Mouse (Mus musculus) neural tube, embryonic 12.5 days (tissue): Measurements from ENCODE around the gene Ctsk. TPM values are rescaled to one million over a fixed set of nuclear protein-coding genes. Genes with fewer than 3 reads are reported as not detected.

Source experiments
- ATAC-seq: fragments of 200-750 bp; cut with Nextera tagmentation; 2 replicates; pipeline ENCODE4 v1.8.0; 2017; ENCODE audit warnings: low read depth, mild to moderate bottlenecking, moderate TSS enrichment, moderate library complexity; ENCODE audit not compliant: low FRiP score
- H3K27ac ChIP-seq: fragments of 300-500 bp; sonication (generic); 2 replicates; pipeline ENCODE4 v1.5.1; 2016
- H3K27me3 ChIP-seq: fragments of 300-500 bp; sonication (generic); replicated peaks from 2 replicates; pipeline ENCODE4 v1.6.1; 2016; ENCODE audit warnings: mild to moderate bottlenecking
- H3K36me3 ChIP-seq: fragments of 300-500 bp; sonication (generic); 2 replicates; pipeline ENCODE4 v1.6.1; 2016; ENCODE audit warnings: mild to moderate bottlenecking
- H3K4me1 ChIP-seq: fragments of 300-500 bp; sonication (generic); 2 replicates; pipeline ENCODE4 v1.6.1; 2016
- H3K4me2 ChIP-seq: fragments of 300-500 bp; sonication (generic); replicated peaks from 2 replicates; pipeline ENCODE4 v1.6.1; 2016; ENCODE audit warnings: mild to moderate bottlenecking
- H3K4me3 ChIP-seq: fragments of 300-500 bp; sonication (generic); 2 replicates; pipeline ENCODE4 v1.5.1; 2016
- H3K9ac ChIP-seq: fragments of 300-500 bp; sonication (generic); 2 replicates; pipeline ENCODE4 v1.6.1; 2016; ENCODE audit warnings: mild to moderate bottlenecking
- H3K9me3 ChIP-seq: fragments of 300-500 bp; sonication (generic); 2 replicates; pipeline ENCODE4 v1.6.1; 2016; ENCODE audit warnings: mild to moderate bottlenecking
- WGBS: fragments of 180-500 bp; shearing (Covaris S2); methylation state at CpG from one replicate; pipeline ENCODE4 v1.1.7; 2016; 5-methylcytosine and 5-hydroxymethylcytosine counted together
- polyA plus RNA-seq: library from polyadenylated mRNA; unstranded; fragments of >200 nt; fragmentation: Nextera tagmentation; extraction: Ambion mirVana; gene quantifications from 2 replicates; pipeline ENCODE4 v1.2.1, GENCODE M21; 2016

Ctsk gene
- 9.2 and 12.3 TPM in 2 replicates for polyA plus RNA-seq

DNA sequence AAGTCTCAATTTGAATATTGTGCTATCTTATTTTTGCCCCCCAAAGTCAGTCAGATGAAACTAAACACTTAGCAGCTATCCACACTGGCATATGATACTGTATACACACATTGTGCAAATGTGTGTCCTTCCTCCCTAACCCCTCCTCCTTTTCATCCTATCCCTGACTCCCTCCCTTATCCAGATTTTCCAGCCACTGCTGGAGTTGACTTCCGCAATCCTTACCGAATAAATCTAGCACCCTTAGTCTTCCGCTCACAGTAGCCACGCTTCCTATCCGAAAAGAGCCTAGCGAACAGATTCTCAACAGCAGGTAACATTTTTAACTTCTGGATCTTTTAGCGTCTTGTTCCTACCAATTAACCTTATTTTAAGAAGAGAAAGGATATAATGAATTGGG lies at the start of gene Ctsk:
Gene Ctsk, plus strand, starts transcription at position 233 of the 400 bp plus-strand sequence.
- Histone ChIP-seq H3K9ac (no peak within 1 kb of the TSS), H3K4me3 (no peak within 1 kb of the TSS), H3K4me1 (peaks cover 9% of the 10 kb centered on the region), H3K27ac (no peak within 1 kb of the TSS), H3K27me3 (no peaks in the 10 kb centered on the region), H3K4me2 (no peak within 1 kb of the TSS), H3K9me3 (no peaks in the 10 kb centered on the region), H3K36me3 (peaks cover 24% of the 10 kb centered on the region)
- no peak for ATAC-seq
- WGBS: 87% methylated on average over 7 of the region's 7 CpGs

DNA sequence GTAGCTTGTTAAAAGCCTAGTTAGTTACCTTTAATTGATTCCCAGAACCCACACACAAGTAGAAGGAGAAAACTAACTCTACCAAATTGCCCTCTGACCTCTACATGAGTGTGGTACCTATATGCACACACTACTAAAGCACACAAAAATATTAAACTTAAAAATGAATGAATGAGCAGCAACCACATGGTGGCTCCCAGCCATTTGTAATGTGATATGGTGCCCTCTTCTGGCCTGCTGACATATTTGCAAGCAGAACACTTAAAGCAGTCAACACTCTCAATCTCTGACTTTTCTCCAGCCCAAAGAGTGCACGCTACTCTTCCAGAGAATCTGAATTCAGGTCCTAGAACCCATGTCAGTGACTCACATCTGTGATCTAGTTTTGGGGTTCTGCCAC lies 48.6 kb upstream of the Ctsk start:
- Histone ChIP-seq H3K27me3 (no peaks in the 10 kb centered on the region), H3K9ac (no peak overlapping the region), H3K4me1 (no peaks in the 10 kb centered on the region), H3K9me3 (no peaks in the 10 kb centered on the region), H3K4me3 (no peak overlapping the region), H3K4me2 (no peak overlapping the region), H3K27ac (no peak overlapping the region), H3K36me3 (peaks cover 5% of the 10 kb centered on the region)
- ATAC-seq: no peak
- 56% methylated on average over 1 of the region's 1 CpGs for WGBS

DNA sequence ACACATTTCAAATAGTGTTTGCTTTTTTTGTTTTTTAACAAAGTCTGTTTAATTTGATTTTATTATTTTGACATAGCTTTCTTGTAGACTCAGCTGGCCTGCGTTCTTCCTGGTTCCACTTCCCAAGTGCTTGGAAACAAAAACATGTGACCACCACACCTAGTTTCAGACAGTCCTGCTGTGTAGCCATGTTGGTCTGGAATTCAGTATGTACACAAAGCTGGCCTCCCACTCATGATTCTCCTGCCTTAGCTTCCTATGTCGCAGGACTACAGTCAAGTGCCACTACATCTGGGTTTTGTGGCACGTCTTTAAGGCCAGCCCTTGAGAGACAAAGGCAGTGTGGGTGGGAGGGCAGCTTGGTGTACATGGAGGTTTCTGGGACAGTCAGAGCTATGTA lies 48.1 kb upstream of the Ctsk start:
- Histone ChIP-seq H3K36me3 (peaks cover 5% of the 10 kb centered on the region), H3K27ac (no peak overlapping the region), H3K4me2 (no peak overlapping the region), H3K9me3 (no peaks in the 10 kb centered on the region), H3K9ac (no peak overlapping the region), H3K27me3 (no peaks in the 10 kb centered on the region), H3K4me3 (no peak overlapping the region), H3K4me1 (no peaks in the 10 kb centered on the region)
- WGBS: 94% methylated on average over 3 of the region's 3 CpGs
- no peak for ATAC-seq

DNA sequence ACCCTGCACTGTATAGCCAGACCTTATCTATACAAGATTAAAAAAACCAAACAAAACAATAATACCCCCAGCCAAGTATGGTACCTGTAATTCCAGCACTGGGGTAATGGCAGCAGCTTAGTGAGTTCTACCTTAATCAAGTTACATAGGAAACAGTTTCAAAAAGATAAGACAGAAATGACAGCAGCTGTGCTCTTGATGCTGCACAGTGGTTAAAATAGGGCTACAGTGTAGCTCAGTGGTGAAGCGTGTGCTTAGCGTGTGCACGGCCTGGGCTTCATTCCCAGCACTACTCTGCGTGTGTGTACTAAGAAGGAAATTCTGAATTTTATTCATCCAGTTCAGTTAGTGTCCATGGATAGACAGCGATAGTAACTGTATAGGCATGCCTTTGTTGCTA lies 42.7 kb upstream of the Ctsk start:
- Histone ChIP-seq H3K27me3 (no peaks in the 10 kb centered on the region), H3K27ac (no peak overlapping the region), H3K36me3 (peaks cover 7% of the 10 kb centered on the region; the same call in 1 of the 2 replicates), H3K4me2 (no peak overlapping the region), H3K9ac (no peak overlapping the region), H3K4me1 (no peaks in the 10 kb centered on the region), H3K9me3 (no peaks in the 10 kb centered on the region), H3K4me3 (no peak overlapping the region)
- ATAC-seq: no peak
- WGBS: 95% methylated on average over 5 of the region's 5 CpGs

DNA sequence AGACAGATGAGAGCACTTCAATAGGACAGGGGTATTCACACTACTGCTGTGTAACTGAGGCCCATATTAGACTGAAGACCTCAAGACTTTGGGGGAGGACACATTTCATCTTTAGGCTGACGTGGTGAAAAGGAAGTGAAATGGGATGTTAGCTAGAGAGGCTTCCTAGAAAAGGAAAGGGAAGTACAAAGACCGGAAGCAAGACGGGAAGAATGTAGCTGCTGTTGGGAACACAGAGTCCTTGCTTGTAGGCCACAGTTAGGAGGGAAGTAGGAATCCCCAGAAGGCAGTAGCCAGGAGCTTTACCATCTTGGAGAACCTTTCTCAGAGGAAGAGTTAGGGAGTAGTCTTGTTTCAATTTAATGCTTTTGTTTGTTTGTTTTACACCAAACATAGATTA lies 41.3 kb upstream of the Ctsk start:
- H3K9ac ChIP-seq: no peak overlapping the region
- H3K4me1 ChIP-seq: no peaks in the 10 kb centered on the region
- H3K27ac ChIP-seq: no peak overlapping the region
- H3K4me3 ChIP-seq: no peak overlapping the region
- H3K27me3 ChIP-seq: no peaks in the 10 kb centered on the region
- ATAC-seq: no peak
- no peak overlapping the region for H3K4me2 ChIP-seq
- 93% methylated on average over 3 of the region's 3 CpGs for WGBS
- no peaks in the 10 kb centered on the region for H3K9me3 ChIP-seq
- peaks cover 5% of the 10 kb centered on the region; the same call in 1 of the 2 replicates for H3K36me3 ChIP-seq

DNA sequence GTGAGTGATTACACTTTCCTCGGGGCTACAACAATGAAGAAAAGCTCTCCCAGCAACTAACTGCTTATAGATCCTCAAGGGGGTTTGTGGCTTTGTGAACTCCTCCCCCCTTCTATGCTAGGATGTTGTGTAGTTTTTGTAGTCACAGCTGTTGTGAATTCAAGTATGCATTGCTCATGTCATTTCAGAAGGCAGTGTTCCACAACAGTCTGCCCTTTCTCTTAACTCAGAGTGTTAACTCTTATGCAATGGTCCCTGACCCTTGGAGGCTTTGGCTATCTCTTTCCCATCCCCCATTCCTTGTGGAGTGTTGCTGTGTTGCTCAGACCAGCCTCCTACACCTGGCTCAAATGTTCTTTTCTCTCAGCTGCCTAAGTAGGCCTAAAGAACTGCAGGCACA lies 39.7 kb upstream of the Ctsk start:
- no peaks in the 10 kb centered on the region for H3K9me3 ChIP-seq
- no peaks in the 10 kb centered on the region for H3K4me1 ChIP-seq
- WGBS: 73% methylated on average over 1 of the region's 1 CpGs
- no peaks in the 10 kb centered on the region for H3K27me3 ChIP-seq
- peaks cover 6% of the 10 kb centered on the region; the same call in 1 of the 2 replicates for H3K36me3 ChIP-seq
- no peak for ATAC-seq
- no peak overlapping the region for H3K4me3 ChIP-seq
- H3K9ac ChIP-seq: no peak overlapping the region
- no peak overlapping the region for H3K27ac ChIP-seq
- no peak overlapping the region for H3K4me2 ChIP-seq

DNA sequence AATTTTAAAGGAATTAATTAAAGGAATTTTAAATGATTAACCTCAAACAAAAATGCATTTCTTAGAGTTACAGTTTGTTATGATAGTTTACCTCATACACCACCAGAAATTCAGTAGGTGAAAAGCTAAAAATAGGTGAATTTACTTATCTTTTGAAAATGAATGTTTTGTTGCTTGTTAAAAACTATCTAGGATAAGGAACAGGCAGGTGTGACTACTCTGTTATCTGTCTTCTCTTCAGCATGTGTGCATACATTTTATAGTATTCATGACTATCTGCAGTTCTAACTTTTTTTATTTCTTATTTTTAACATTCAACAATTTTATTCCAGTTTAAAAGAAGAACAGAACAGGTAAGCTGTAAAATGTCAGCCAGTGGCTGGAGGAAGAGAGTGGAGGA lies 35.2 kb upstream of the Ctsk start:
- no peaks in the 10 kb centered on the region for H3K4me1 ChIP-seq
- peaks cover 14% of the 10 kb centered on the region for H3K36me3 ChIP-seq
- no peaks in the 10 kb centered on the region for H3K27me3 ChIP-seq
- no peak overlapping the region for H3K27ac ChIP-seq
- no peak overlapping the region for H3K4me3 ChIP-seq
- no peak overlapping the region for H3K9ac ChIP-seq
- ATAC-seq: no peak
- no peaks in the 10 kb centered on the region for H3K9me3 ChIP-seq
- no peak overlapping the region for H3K4me2 ChIP-seq

DNA sequence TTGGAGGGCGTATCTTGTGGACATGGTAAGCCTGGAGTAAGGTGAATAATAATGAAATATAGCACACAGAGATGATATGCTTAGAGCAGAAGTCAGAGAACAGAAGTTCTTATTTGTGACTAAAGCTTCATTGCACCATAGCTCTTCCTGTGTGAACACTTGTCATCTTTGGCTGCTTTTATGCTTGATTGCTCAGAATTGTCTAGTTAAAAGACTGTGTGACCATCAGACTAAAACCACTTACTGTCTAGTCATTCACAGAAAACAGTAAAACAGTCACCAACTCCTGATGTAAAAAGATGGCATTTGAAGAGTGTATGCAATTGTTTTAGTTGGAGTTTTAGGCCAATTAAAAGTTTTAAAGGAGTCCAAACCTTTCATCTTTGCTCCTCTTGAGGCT lies 20.1 kb upstream of the Ctsk start:
- no peaks in the 10 kb centered on the region for H3K27me3 ChIP-seq
- H3K4me2 ChIP-seq: no peak overlapping the region
- WGBS: 100% methylated on average over 1 of the region's 1 CpGs
- no peak overlapping the region for H3K27ac ChIP-seq
- no peaks in the 10 kb centered on the region for H3K9me3 ChIP-seq
- H3K4me3 ChIP-seq: no peak overlapping the region
- no peak for ATAC-seq
- H3K4me1 ChIP-seq: no peaks in the 10 kb centered on the region
- peaks cover 47% of the 10 kb centered on the region for H3K36me3 ChIP-seq
- no peak overlapping the region for H3K9ac ChIP-seq

DNA sequence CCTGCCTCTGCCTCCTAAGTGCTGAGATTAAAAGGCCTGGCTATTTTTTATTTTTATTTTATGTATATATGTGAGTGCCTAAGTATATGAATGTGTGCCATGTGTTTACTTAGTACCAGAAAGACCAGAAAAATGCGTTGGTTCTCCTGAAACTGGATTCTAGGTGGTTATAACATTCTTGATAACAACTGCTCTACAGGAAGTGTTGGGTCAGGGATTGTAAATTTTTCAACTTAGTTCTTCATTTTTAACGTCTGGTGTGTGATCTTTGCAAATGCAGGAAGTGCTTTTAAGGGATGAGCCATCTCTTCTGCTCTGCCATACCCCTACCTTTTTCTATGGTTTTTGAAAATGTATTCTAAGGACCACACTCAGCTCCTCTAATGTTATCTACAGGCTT lies 12.6 kb upstream of the Ctsk start:
- no peaks in the 10 kb centered on the region for H3K9me3 ChIP-seq
- H3K4me3 ChIP-seq: no peak overlapping the region
- ATAC-seq: no peak
- no peaks in the 10 kb centered on the region for H3K27me3 ChIP-seq
- WGBS: 90% methylated on average over 2 of the region's 2 CpGs
- H3K4me2 ChIP-seq: no peak overlapping the region
- peaks cover 48% of the 10 kb centered on the region for H3K36me3 ChIP-seq
- no peaks in the 10 kb centered on the region for H3K4me1 ChIP-seq
- H3K9ac ChIP-seq: no peak overlapping the region
- no peak overlapping the region for H3K27ac ChIP-seq

DNA sequence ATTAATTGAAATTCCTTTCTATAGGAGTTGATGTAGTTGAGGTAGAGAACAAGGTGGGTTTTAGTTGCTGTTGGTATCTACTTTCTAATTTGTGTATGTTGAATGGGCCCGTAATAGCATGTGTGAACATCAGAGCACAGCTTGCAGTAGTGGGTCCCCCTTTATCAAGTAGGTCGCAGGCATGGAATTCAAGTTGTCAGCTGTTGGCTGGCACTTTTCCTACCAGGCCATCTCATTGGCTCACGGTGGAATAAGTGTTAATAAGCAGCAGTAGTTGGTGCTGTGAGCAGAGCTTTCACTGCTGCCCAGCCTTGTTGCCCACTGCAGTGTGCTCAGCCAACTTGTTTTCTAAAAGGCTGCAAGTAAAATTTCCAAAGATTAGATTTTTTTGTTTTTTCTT lies 10.4 kb upstream of the Ctsk start:
- Histone ChIP-seq H3K9me3 (no peaks in the 10 kb centered on the region), H3K4me1 (no peaks in the 10 kb centered on the region), H3K4me2 (no peak overlapping the region), H3K27ac (no peak overlapping the region), H3K9ac (no peak overlapping the region), H3K27me3 (no peaks in the 10 kb centered on the region), H3K36me3 (peaks cover 60% of the 10 kb centered on the region), H3K4me3 (no peak overlapping the region)
- WGBS: 93% methylated on average over 3 of the region's 3 CpGs
- ATAC-seq: no peak

DNA sequence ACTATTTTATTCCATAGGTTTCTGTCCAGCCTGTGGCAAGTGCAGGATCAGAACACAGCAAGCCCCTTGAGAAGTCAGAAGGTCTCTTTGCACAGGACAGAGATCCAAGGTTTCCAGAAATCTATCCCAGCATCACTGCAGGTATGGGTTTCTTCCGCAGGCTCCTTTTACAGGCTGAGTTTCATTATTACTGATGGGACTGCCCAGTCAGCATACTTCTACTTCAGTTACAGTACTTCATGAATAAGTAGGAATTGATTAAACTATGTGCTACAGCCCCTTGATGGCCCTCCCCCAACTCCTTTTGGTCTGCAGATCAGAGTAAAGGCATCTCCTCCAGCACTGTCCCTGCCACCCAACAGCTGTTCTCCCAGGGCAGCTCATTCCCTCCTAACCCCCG lies 8.8 kb upstream of the Ctsk start:
- Histone ChIP-seq H3K27ac (no peak overlapping the region), H3K36me3 (peaks cover 73% of the 10 kb centered on the region), H3K9ac (no peak overlapping the region), H3K9me3 (no peaks in the 10 kb centered on the region), H3K4me3 (no peak overlapping the region), H3K27me3 (no peaks in the 10 kb centered on the region), H3K4me2 (no peak overlapping the region), H3K4me1 (no peaks in the 10 kb centered on the region)
- WGBS: 97% methylated on average over 2 of the region's 2 CpGs
- ATAC-seq: no peak

DNA sequence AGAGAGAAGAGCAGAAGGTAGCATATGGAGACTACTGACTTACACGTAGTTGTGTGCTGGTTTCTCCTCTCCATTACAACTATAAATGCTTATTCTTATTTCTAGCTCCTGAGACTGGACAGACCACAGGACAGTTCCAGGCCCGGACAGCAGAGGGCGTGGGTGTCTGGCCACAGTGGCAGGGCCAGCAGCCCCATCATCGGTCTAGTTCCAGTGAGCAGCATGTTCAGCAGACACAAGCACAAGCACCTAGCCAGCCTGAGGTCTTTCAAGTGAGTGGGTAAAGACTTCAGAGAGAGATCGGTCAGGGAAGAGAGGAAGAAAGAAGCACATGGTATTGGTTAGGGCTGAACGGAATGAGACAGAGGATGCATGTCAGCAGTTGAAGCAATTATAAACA lies 4.7 kb upstream of the Ctsk start:
- ATAC-seq: no peak
- H3K4me1 ChIP-seq: no peaks in the 10 kb centered on the region
- no peaks in the 10 kb centered on the region for H3K27me3 ChIP-seq
- peaks cover 57% of the 10 kb centered on the region for H3K36me3 ChIP-seq
- H3K4me3 ChIP-seq: no peak overlapping the region
- no peaks in the 10 kb centered on the region for H3K9me3 ChIP-seq
- no peak overlapping the region for H3K27ac ChIP-seq
- H3K9ac ChIP-seq: no peak overlapping the region
- WGBS: 68% methylated on average over 6 of the region's 6 CpGs
- no peak overlapping the region for H3K4me2 ChIP-seq

DNA sequence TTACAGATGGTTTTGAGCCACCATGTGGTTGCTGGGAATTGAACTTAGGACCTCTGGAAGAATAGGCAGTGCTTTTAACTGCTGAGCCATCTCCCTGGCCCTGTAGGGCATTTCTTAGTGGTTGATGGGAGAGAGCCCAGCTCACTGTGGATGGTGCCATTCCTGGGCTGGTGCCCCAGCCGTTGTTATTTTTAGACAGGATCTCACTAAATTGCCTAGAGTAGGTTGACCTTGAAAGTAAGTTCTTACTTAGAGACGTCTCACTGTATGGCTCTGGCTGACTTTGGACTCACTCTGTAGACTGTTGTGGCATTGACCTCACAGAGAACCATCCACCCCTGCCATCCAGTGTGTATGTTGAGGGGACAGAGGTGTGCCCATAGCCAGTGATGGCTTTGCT lies 827 bp upstream of the Ctsk start:
- Histone ChIP-seq H3K27me3 (no peaks in the 10 kb centered on the region), H3K4me3 (no peak overlapping the region), H3K36me3 (peaks cover 30% of the 10 kb centered on the region), H3K9ac (no peak overlapping the region), H3K4me1 (peaks cover 9% of the 10 kb centered on the region), H3K27ac (no peak overlapping the region), H3K4me2 (no peak overlapping the region), H3K9me3 (no peaks in the 10 kb centered on the region)
- WGBS: 91% methylated on average over 2 of the region's 2 CpGs
- no peak for ATAC-seq
